Mouse (Mus musculus) MEL (cell line): ENCODE results near the gene Glipr2.

Experiments
- CHD2 ChIP-seq: IDR thresholded peaks from 2 replicates; pipeline ENCODE4 v1.6.1; 2011; ENCODE audit warnings: low read length, improper control_type of control experiment
- CTCF ChIP-seq, 3 experiments: IDR thresholded peaks in 2 of 3; conservative IDR thresholded peaks in 1 of 3; 2 replicates each; pipeline ENCODE4 v1.5.1; 2011 to 2012; ENCODE audit warnings: low read length in 3 of 3, low read depth in 2 of 3, mild to moderate bottlenecking in 2 of 3, improper control_type of control experiment in 1 of 3, inconsistent platforms in 1 of 3, mixed read lengths in 1 of 3, moderate library complexity in 1 of 3; ENCODE audit not compliant: control insufficient read depth in 1 of 3, insufficient read depth in 1 of 3, poor library complexity in 1 of 3, severe bottlenecking in 1 of 3
- MAFK ChIP-seq: IDR thresholded peaks from 2 replicates; pipeline ENCODE4 v1.6.1; 2011; ENCODE audit warnings: low read depth, mild to moderate bottlenecking, low read length, improper control_type of control experiment, borderline replicate concordance
- MAX ChIP-seq: IDR thresholded peaks from 2 replicates; pipeline ENCODE4 v1.6.1; 2011; ENCODE audit warnings: low read length, improper control_type of control experiment
- POLR2A ChIP-seq, 2 experiments: IDR thresholded peaks; 2 replicates each; pipeline ENCODE4 v1.6.1; 2011 to 2012; ENCODE audit warnings: low read length in 2 of 2, mild to moderate bottlenecking in 2 of 2, control low read depth in 1 of 2, improper control_type of control experiment in 1 of 2, low read depth in 1 of 2, moderate library complexity in 1 of 2; ENCODE audit not compliant: control insufficient read depth in 1 of 2, insufficient read depth in 1 of 2, poor library complexity in 1 of 2
- RCOR1 ChIP-seq: IDR thresholded peaks from 2 replicates; pipeline ENCODE4 v1.6.1; 2012; ENCODE audit warnings: low read depth, mild to moderate bottlenecking, inconsistent platforms, low read length, improper control_type of control experiment
- USF2 ChIP-seq, 2 experiments: IDR thresholded peaks; 2 replicates each; pipeline ENCODE4 v1.6.1; 2011 to 2012; ENCODE audit warnings: improper control_type of control experiment in 2 of 2, low read length in 2 of 2, borderline replicate concordance in 1 of 2, inconsistent platforms in 1 of 2, low read depth in 1 of 2, mild to moderate bottlenecking in 1 of 2; ENCODE audit not compliant: insufficient read depth in 1 of 2
- ZC3H11A ChIP-seq: IDR thresholded peaks from 2 replicates; pipeline ENCODE4 v1.6.1; 2012; ENCODE audit warnings: low read depth, mild to moderate bottlenecking, inconsistent platforms, low read length, improper control_type of control experiment

DNA sequence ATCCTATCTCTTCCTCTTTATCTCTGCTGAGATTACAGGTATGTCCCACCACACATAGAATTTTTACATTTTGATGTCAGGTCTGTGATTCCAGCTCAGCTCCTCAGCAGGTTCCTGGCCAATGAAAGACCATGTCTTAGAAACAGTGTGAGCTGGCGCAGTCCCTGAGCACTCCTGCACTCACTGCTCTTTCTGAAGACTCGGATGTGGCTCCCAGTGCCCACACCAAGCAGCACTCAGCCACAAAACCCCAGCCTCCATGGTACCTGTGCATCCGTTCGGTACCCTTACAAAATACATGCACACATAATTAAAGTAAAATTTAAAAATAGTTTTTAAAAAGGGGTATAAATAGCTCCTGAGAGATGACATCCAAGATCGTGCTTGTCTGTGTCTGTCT lies 15.9 kb upstream of the Glipr2 start:
- TF ChIP-seq USF2 (IDR thresholded peaks at IDR 0.05; ENCODE audit: borderline replicate concordance in 1 of 2, insufficient read depth in 1 of 2, low read depth in 1 of 2, low read length in 2 of 2) = no peak
- TF ChIP-seq POLR2A (IDR thresholded peaks at IDR 0.05; ENCODE audit: control insufficient read depth in 1 of 2, insufficient read depth in 1 of 2, low read depth in 1 of 2, low read length in 2 of 2, poor library complexity in 1 of 2) = no peak
- TF ChIP-seq MAFK = no peak
- TF ChIP-seq CHD2 = no peak
- TF ChIP-seq MAX = no peak
- no peak for TF ChIP-seq RCOR1
- no peak for TF ChIP-seq CTCF (IDR thresholded peaks at IDR 0.05 in 2 of 3, conservative IDR thresholded peaks at IDR 0.05 in 1 of 3; ENCODE audit: control insufficient read depth in 1 of 3, insufficient read depth in 1 of 3, low read depth in 2 of 3, low read length in 3 of 3, poor library complexity in 1 of 3, severe bottlenecking in 1 of 3)
- TF ChIP-seq ZC3H11A = no peak
